Mouse (Mus musculus): ENCODE measurements around the gene Ctsw. TPM values are rescaled to one million over a fixed set of nuclear protein-coding genes. Genes with fewer than 3 reads are reported as not detected.

Ctsw gene
- polyA plus RNA-seq, 1 experiment from 2014 or later, result 1.9 TPM

GRCm38 (mm10) chr19:5425906-5426565 lies 42.3 kb downstream of the Ctsw start:
- peak overlapping the region; percentile 88 for H3K4me2 ChIP-seq (replicated peaks)
- peak overlapping the region; percentile 74 for H3K27ac ChIP-seq
- H3K4me1 ChIP-seq, result peaks cover 28% of the 10 kb centered on the region
- 89% methylated on average over 18 of the region's 18 CpGs for WGBS
- H3K36me3 ChIP-seq, result peaks cover 41% of the 10 kb centered on the region
- ATAC-seq (ENCODE audit: insufficient number of reproducible peaks, insufficient read depth, low FRiP score, low TSS enrichment), result no peak
- peak overlapping the region; percentile 81 for H3K9ac ChIP-seq
- no peaks in the 10 kb centered on the region for H3K27me3 ChIP-seq
- peak overlapping the region; percentile 80 for H3K4me3 ChIP-seq
- no peaks in the 10 kb centered on the region for H3K9me3 ChIP-seq

- Histone ChIP-seq H3K4me1 (peaks cover 28% of the 10 kb centered on the region), H3K9ac (peak within 1 kb of the TSS; percentile 81), H3K9me3 (no peaks in the 10 kb centered on the region), H3K4me3 (peak within 1 kb of the TSS; percentile 80), H3K27ac (peak within 1 kb of the TSS; percentile 89), H3K27me3 (no peaks in the 10 kb centered on the region), H3K36me3 (peaks cover 51% of the 10 kb centered on the region), H3K4me2 (replicated peaks) (peak within 1 kb of the TSS; percentile 88)
- WGBS, result under 1% methylated on average over 67 of the region's 87 CpGs
- ATAC-seq (ENCODE audit: insufficient number of reproducible peaks, insufficient read depth, low FRiP score, low TSS enrichment), result peak; percentile 93
These were observed 43.2 kb downstream of the Ctsw start, which contains the start of the genes Drap1 and AI837181 for GRCm38 (mm10) chr19:5424782-5425741. TSS of gene Drap1 (minus strand) at chr19:5424979. TSS of gene AI837181 (plus strand) at chr19:5425144.

- H3K9me3 ChIP-seq, result no peaks in the 10 kb centered on the region
- H3K9ac ChIP-seq, result peak overlapping the region; percentile 81
- no peaks in the 10 kb centered on the region for H3K27me3 ChIP-seq
- peaks cover 56% of the 10 kb centered on the region for H3K36me3 ChIP-seq
- H3K27ac ChIP-seq, result peak overlapping the region; percentile 89
- WGBS, result 1% methylated on average over 36 of the region's 48 CpGs
- H3K4me1 ChIP-seq, result peaks cover 28% of the 10 kb centered on the region
- peak overlapping the region; percentile 80 for H3K4me3 ChIP-seq
- ATAC-seq (ENCODE audit: insufficient number of reproducible peaks, insufficient read depth, low FRiP score, low TSS enrichment), result peak; percentile 20; the same call in 1 of the 2 replicates
- H3K4me2 ChIP-seq (replicated peaks), result peak overlapping the region; percentile 88
These were observed 44.1 kb downstream of the Ctsw start for GRCm38 (mm10) chr19:5424092-5424781.

GRCm38 (mm10) chr19:5423561-5423960 lies 44.7 kb downstream of the Ctsw start:
- WGBS, result 65% methylated on average over 12 of the region's 12 CpGs
- Histone ChIP-seq H3K27ac (peak overlapping the region; percentile 89; the same call in 1 of the 2 replicates), H3K4me2 (replicated peaks) (peak overlapping the region; percentile 88), H3K9ac (peak overlapping the region; percentile 81), H3K9me3 (no peaks in the 10 kb centered on the region), H3K36me3 (peaks cover 59% of the 10 kb centered on the region), H3K27me3 (no peaks in the 10 kb centered on the region), H3K4me1 (peaks cover 28% of the 10 kb centered on the region), H3K4me3 (peak overlapping the region; percentile 80)
- ATAC-seq (ENCODE audit: insufficient number of reproducible peaks, insufficient read depth, low FRiP score, low TSS enrichment), result no peak

GRCm38 (mm10) chr19:5422895-5423443 lies 45.3 kb downstream of the Ctsw start:
- ATAC-seq (ENCODE audit: insufficient number of reproducible peaks, insufficient read depth, low FRiP score, low TSS enrichment), result no peak
- H3K27me3 ChIP-seq, result no peaks in the 10 kb centered on the region
- peak overlapping the region; percentile 88 for H3K4me2 ChIP-seq (replicated peaks)
- H3K27ac ChIP-seq, result no peak overlapping the region
- peaks cover 61% of the 10 kb centered on the region for H3K36me3 ChIP-seq
- H3K9me3 ChIP-seq, result no peaks in the 10 kb centered on the region
- peak overlapping the region; percentile 81; the same call in 1 of the 2 replicates for H3K9ac ChIP-seq
- peaks cover 28% of the 10 kb centered on the region for H3K4me1 ChIP-seq
- WGBS, result 84% methylated on average over 9 of the region's 9 CpGs
- peak overlapping the region; percentile 80 for H3K4me3 ChIP-seq

- ATAC-seq (ENCODE audit: insufficient number of reproducible peaks, insufficient read depth, low FRiP score, low TSS enrichment), result no peak
- H3K4me3 ChIP-seq, result no peak overlapping the region
- no peak overlapping the region for H3K27ac ChIP-seq
- H3K27me3 ChIP-seq, result no peaks in the 10 kb centered on the region
- H3K9ac ChIP-seq, result no peak overlapping the region; the same call in 1 of the 2 replicates
- H3K4me1 ChIP-seq, result peaks cover 28% of the 10 kb centered on the region
- no peak overlapping the region for H3K4me2 ChIP-seq (replicated peaks)
- no peaks in the 10 kb centered on the region for H3K9me3 ChIP-seq
- WGBS, result 88% methylated on average over 10 of the region's 10 CpGs
- peaks cover 56% of the 10 kb centered on the region for H3K36me3 ChIP-seq
These were observed 46.0 kb downstream of the Ctsw start for GRCm38 (mm10) chr19:5422267-5422666.

- H3K36me3 ChIP-seq, result peaks cover 51% of the 10 kb centered on the region
- no peak overlapping the region for H3K27ac ChIP-seq
- H3K4me3 ChIP-seq, result no peak overlapping the region
- no peaks in the 10 kb centered on the region for H3K9me3 ChIP-seq
- peaks cover 25% of the 10 kb centered on the region for H3K4me1 ChIP-seq
- WGBS, result 82% methylated on average over 5 of the region's 5 CpGs
- H3K9ac ChIP-seq, result no peak overlapping the region
- H3K27me3 ChIP-seq, result no peaks in the 10 kb centered on the region
- no peak overlapping the region for H3K4me2 ChIP-seq (replicated peaks)
- ATAC-seq (ENCODE audit: insufficient number of reproducible peaks, insufficient read depth, low FRiP score, low TSS enrichment), result no peak
These were observed 46.5 kb downstream of the Ctsw start for GRCm38 (mm10) chr19:5421784-5422183.

GRCm38 (mm10) chr19:5420579-5420978 lies 47.7 kb downstream of the Ctsw start:
- H3K36me3 ChIP-seq, result peaks cover 42% of the 10 kb centered on the region
- no peak overlapping the region for H3K4me2 ChIP-seq (replicated peaks)
- WGBS, result 93% methylated on average over 6 of the region's 6 CpGs
- H3K27me3 ChIP-seq, result no peaks in the 10 kb centered on the region
- H3K27ac ChIP-seq, result no peak overlapping the region
- peaks cover 13% of the 10 kb centered on the region for H3K4me1 ChIP-seq
- no peaks in the 10 kb centered on the region for H3K9me3 ChIP-seq
- H3K4me3 ChIP-seq, result no peak overlapping the region
- ATAC-seq (ENCODE audit: insufficient number of reproducible peaks, insufficient read depth, low FRiP score, low TSS enrichment), result no peak
- no peak overlapping the region for H3K9ac ChIP-seq

GRCm38 (mm10) chr19:5419630-5420029 lies 48.7 kb downstream of the Ctsw start:
- no peak overlapping the region for H3K9ac ChIP-seq
- no peaks in the 10 kb centered on the region for H3K9me3 ChIP-seq
- ATAC-seq (ENCODE audit: insufficient number of reproducible peaks, insufficient read depth, low FRiP score, low TSS enrichment), result no peak
- H3K4me3 ChIP-seq, result no peak overlapping the region
- no peak overlapping the region for H3K4me2 ChIP-seq (replicated peaks)
- H3K4me1 ChIP-seq, result peaks cover 13% of the 10 kb centered on the region
- no peaks in the 10 kb centered on the region for H3K27me3 ChIP-seq
- peaks cover 42% of the 10 kb centered on the region for H3K36me3 ChIP-seq
- WGBS, result 90% methylated on average over 9 of the region's 9 CpGs
- H3K27ac ChIP-seq, result no peak overlapping the region

GRCm38 (mm10) chr19:5418750-5419466 lies 49.4 kb downstream of the Ctsw start:
- Histone ChIP-seq H3K27me3 (no peaks in the 10 kb centered on the region), H3K4me3 (no peak overlapping the region), H3K9ac (no peak overlapping the region), H3K4me2 (replicated peaks) (no peak overlapping the region), H3K9me3 (no peaks in the 10 kb centered on the region), H3K36me3 (peaks cover 42% of the 10 kb centered on the region), H3K4me1 (peaks cover 12% of the 10 kb centered on the region), H3K27ac (no peak overlapping the region)
- WGBS, result 92% methylated on average over 8 of the region's 8 CpGs
- ATAC-seq (ENCODE audit: insufficient number of reproducible peaks, insufficient read depth, low FRiP score, low TSS enrichment), result no peak
